Mouse (Mus musculus) myocyte (in vitro differentiated cells): Measurements from ENCODE around the gene Frk. TPM values are rescaled to one million over a fixed set of nuclear protein-coding genes. Genes with fewer than 3 reads are reported as not detected.
A peak's percentile ranks its signal among the peaks of the same experiment; 100 is the strongest.

ENCODE experiments used
- H3K27me3 ChIP-seq: one replicate; pipeline ENCODE4 v1.6.1; 2011; ENCODE audit not compliant: control insufficient read depth, insufficient read depth, insufficient read length
- H3K36me3 ChIP-seq: one replicate; pipeline ENCODE4 v1.6.1; 2011; ENCODE audit not compliant: control insufficient read depth, insufficient read depth
- H3K4me2 ChIP-seq: one replicate; pipeline ENCODE4 v1.6.1; 2011; ENCODE audit warnings: low read depth, control low read depth
- H3K4me3 ChIP-seq: one replicate; pipeline ENCODE4 v1.5.1; 2011; ENCODE audit warnings: mild to moderate bottlenecking, control low read depth, moderate library complexity
- H3K79me2 ChIP-seq: one replicate; pipeline ENCODE4 v1.6.1; 2011; ENCODE audit not compliant: control insufficient read depth, insufficient read depth
- H3ac ChIP-seq: one replicate; pipeline ENCODE4 v1.6.1; 2011; ENCODE audit not compliant: control insufficient read depth, insufficient read length
- CEBPB ChIP-seq: IDR thresholded peaks from 2 replicates; pipeline ENCODE4 v1.6.1; 2011; ENCODE audit warnings: mild to moderate bottlenecking, moderate library complexity; ENCODE audit not compliant: poor library complexity, insufficient read depth, severe bottlenecking
- E2F4 ChIP-seq: IDR thresholded peaks from one replicate; pipeline ENCODE4 v1.6.1; 2011; ENCODE audit warnings: mild to moderate bottlenecking, control low read depth, moderate library complexity; ENCODE audit not compliant: insufficient read depth
- MAX ChIP-seq: IDR thresholded peaks from one replicate; pipeline ENCODE4 v1.6.1; 2011; ENCODE audit warnings: low read depth, mild to moderate bottlenecking, control low read depth
- MYOD1 ChIP-seq, 3 experiments: IDR thresholded peaks; one replicate each; pipeline ENCODE4 v1.6.1; 2011; ENCODE audit warnings: control low read depth in 2 of 3, low read depth in 2 of 3, mild to moderate bottlenecking in 2 of 3, moderate library complexity in 1 of 3; ENCODE audit not compliant: insufficient read length in 2 of 3, control insufficient read depth in 1 of 3
- MYOG ChIP-seq, 3 experiments: IDR thresholded peaks; one replicate each; pipeline ENCODE4 v1.6.1; 2011; ENCODE audit warnings: control low read depth in 2 of 3, low read depth in 2 of 3, mild to moderate bottlenecking in 2 of 3; ENCODE audit not compliant: insufficient read length in 2 of 3, control insufficient read depth in 1 of 3, insufficient read depth in 1 of 3
- POLR2A ChIP-seq: IDR thresholded peaks from one replicate; pipeline ENCODE4 v1.6.1; 2011; ENCODE audit warnings: low read depth, mild to moderate bottlenecking, control low read depth, moderate library complexity; ENCODE audit not compliant: insufficient read length
- POLR2AphosphoS2 ChIP-seq: IDR thresholded peaks from one replicate; pipeline ENCODE4 v1.6.1; 2011; ENCODE audit warnings: low read depth, control low read depth; ENCODE audit not compliant: insufficient read length
- REST ChIP-seq: IDR thresholded peaks from one replicate; pipeline ENCODE4 v1.6.1; 2011; ENCODE audit warnings: mild to moderate bottlenecking, control low read depth, moderate library complexity; ENCODE audit not compliant: insufficient read depth, insufficient read length
- SRF ChIP-seq: IDR thresholded peaks from one replicate; pipeline ENCODE4 v1.6.1; 2011; ENCODE audit warnings: low read depth; ENCODE audit not compliant: control insufficient read depth, insufficient read length
- TCF12 ChIP-seq: IDR thresholded peaks from one replicate; pipeline ENCODE4 v1.6.1; 2011; ENCODE audit warnings: mild to moderate bottlenecking, control low read depth; ENCODE audit not compliant: poor library complexity, insufficient read depth, severe bottlenecking
- TCF3 ChIP-seq: IDR thresholded peaks from one replicate; pipeline ENCODE4 v1.6.1; 2011; ENCODE audit warnings: low read depth, control low read depth; ENCODE audit not compliant: insufficient read length
- USF1 ChIP-seq: IDR thresholded peaks from one replicate; pipeline ENCODE4 v1.6.1; 2011; ENCODE audit warnings: low read depth, mild to moderate bottlenecking, control low read depth, moderate library complexity
- polyA plus RNA-seq: library from polyadenylated mRNA; unstranded; fragments of >200 nt; fragmentation: generic; extraction: Trizol; gene quantifications from one replicate; pipeline ENCODE4 v1.2.1, GENCODE M21; 2012; ENCODE audit warnings: missing spikeins

The Frk gene
- polyA plus RNA-seq, 1 experiment = 0.90 TPM

DNA sequence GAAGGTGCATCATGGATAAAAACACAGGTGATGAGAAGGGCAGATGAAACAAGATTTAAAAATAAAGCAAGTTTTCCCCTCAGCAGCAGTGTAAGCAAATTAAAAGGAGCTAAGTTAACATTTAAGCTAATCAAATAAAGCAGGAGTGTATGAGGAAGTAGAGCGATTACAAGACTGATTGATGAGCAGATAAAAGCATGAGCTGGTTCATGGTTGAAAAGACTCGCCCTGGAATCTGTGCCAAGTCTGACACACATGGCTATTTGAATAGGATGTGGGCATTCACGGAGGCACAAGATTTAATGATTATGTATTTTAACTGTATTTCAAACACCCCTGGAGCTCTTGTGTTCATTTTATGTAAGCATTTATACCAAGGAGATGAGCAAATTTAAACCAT is 28.0 kb downstream of the Frk start:
- H3ac ChIP-seq = no peak overlapping the region

GRCm38 (mm10) chr10:34512551-34512950 is 29.4 kb downstream of the Frk start:
- Histone ChIP-seq H3K4me2 (peak overlapping the region; percentile 66), H3K36me3 (no peaks in the 10 kb centered on the region), H3ac (no peak overlapping the region), H3K79me2 (peaks cover 6% of the 10 kb centered on the region), H3K27me3 (no peaks in the 10 kb centered on the region), H3K4me3 (no peak overlapping the region)
- no peak for TF ChIP-seq POLR2A
- no peak for TF ChIP-seq USF1
- TF ChIP-seq REST = no peak
- no peak for TF ChIP-seq MYOD1 (IDR thresholded peaks at IDR 0.05; ENCODE audit: control insufficient read depth in 1 of 3, insufficient read length in 2 of 3, low read depth in 2 of 3)
- no peak for TF ChIP-seq SRF
- TF ChIP-seq TCF12 = no peak
- no peak for TF ChIP-seq CEBPB
- TF ChIP-seq MAX = no peak
- TF ChIP-seq POLR2AphosphoS2 = no peak
- no peak for TF ChIP-seq E2F4
- TF ChIP-seq MYOG (IDR thresholded peaks at IDR 0.05; ENCODE audit: control insufficient read depth in 1 of 3, insufficient read depth in 1 of 3, insufficient read length in 2 of 3, low read depth in 2 of 3) = no peak
- TF ChIP-seq TCF3 = no peak

More for the DNA sequence above, 28.0 kb downstream of the Frk start:
- Histone ChIP-seq H3K4me2 (peak overlapping the region; percentile 9), H3K27me3 (no peaks in the 10 kb centered on the region), H3K79me2 (peaks cover 6% of the 10 kb centered on the region), H3K4me3 (no peak overlapping the region), H3K36me3 (no peaks in the 10 kb centered on the region)
- TF ChIP-seq SRF = no peak
- TF ChIP-seq E2F4 = no peak
- no peak for TF ChIP-seq TCF3
- TF ChIP-seq POLR2A = no peak
- no peak for TF ChIP-seq MAX
- TF ChIP-seq REST = no peak
- TF ChIP-seq MYOG (IDR thresholded peaks at IDR 0.05; ENCODE audit: control insufficient read depth in 1 of 3, insufficient read depth in 1 of 3, insufficient read length in 2 of 3, low read depth in 2 of 3) = no peak
- no peak for TF ChIP-seq MYOD1 (IDR thresholded peaks at IDR 0.05; ENCODE audit: control insufficient read depth in 1 of 3, insufficient read length in 2 of 3, low read depth in 2 of 3)
- TF ChIP-seq USF1 = no peak
- no peak for TF ChIP-seq POLR2AphosphoS2
- no peak for TF ChIP-seq CEBPB
- TF ChIP-seq TCF12 = no peak

DNA sequence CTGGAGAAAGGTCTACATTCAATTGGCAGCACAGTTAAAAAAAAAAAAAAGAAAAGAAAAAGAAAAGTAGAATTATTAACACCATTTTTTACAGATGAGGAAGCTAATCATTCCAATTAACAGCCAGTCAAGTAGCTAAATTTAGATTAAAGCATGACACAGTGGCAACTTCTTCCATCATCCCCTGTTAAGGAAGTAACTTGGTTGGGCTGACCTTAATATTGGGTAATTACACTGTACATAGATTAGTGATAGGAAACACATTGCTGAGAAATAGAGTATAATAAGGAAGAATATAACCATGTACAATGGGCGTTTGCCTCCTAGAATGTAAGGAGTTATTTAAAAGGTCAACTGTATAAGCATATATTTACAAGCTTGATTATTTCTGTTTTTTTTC is 42.4 kb downstream of the Frk start:
- Histone ChIP-seq H3ac (no peak overlapping the region), H3K4me3 (no peak overlapping the region), H3K4me2 (no peak overlapping the region), H3K36me3 (no peaks in the 10 kb centered on the region), H3K27me3 (no peaks in the 10 kb centered on the region), H3K79me2 (peaks cover 6% of the 10 kb centered on the region)
- TF ChIP-seq CEBPB (no peak), POLR2A (no peak), MYOD1 (IDR thresholded peaks at IDR 0.05; ENCODE audit: control insufficient read depth in 1 of 3, insufficient read length in 2 of 3, low read depth in 2 of 3) (no peak), REST (no peak), USF1 (no peak), TCF12 (no peak), TCF3 (no peak), POLR2AphosphoS2 (no peak), SRF (no peak)

- Histone ChIP-seq H3K79me2 (peaks cover 6% of the 10 kb centered on the region), H3K4me3 (no peak overlapping the region), H3ac (no peak overlapping the region), H3K4me2 (no peak overlapping the region), H3K36me3 (no peaks in the 10 kb centered on the region), H3K27me3 (no peaks in the 10 kb centered on the region)
- no peak for TF ChIP-seq REST
- no peak for TF ChIP-seq MAX
- TF ChIP-seq SRF = no peak
- TF ChIP-seq MYOG (IDR thresholded peaks at IDR 0.05; ENCODE audit: control insufficient read depth in 1 of 3, insufficient read depth in 1 of 3, insufficient read length in 2 of 3, low read depth in 2 of 3) = no peak
- TF ChIP-seq MYOD1 (IDR thresholded peaks at IDR 0.05; ENCODE audit: control insufficient read depth in 1 of 3, insufficient read length in 2 of 3, low read depth in 2 of 3) = no peak
- no peak for TF ChIP-seq POLR2A
- no peak for TF ChIP-seq E2F4
- no peak for TF ChIP-seq CEBPB
- TF ChIP-seq USF1 = no peak
- no peak for TF ChIP-seq TCF3
Measured at GRCm38 (mm10) chr10:34531766-34532165, 48.6 kb downstream of the Frk start.

GRCm38 (mm10) chr10:34532507-34532906 is 49.3 kb downstream of the Frk start:
- TF ChIP-seq E2F4 (no peak), POLR2A (no peak), MAX (no peak), USF1 (no peak), TCF12 (no peak), REST (no peak), POLR2AphosphoS2 (no peak), MYOD1 (IDR thresholded peaks at IDR 0.05; ENCODE audit: control insufficient read depth in 1 of 3, insufficient read length in 2 of 3, low read depth in 2 of 3) (no peak), CEBPB (no peak), TCF3 (no peak), SRF (no peak), MYOG (IDR thresholded peaks at IDR 0.05; ENCODE audit: control insufficient read depth in 1 of 3, insufficient read depth in 1 of 3, insufficient read length in 2 of 3, low read depth in 2 of 3) (no peak)
- Histone ChIP-seq H3K27me3 (no peaks in the 10 kb centered on the region), H3K36me3 (no peaks in the 10 kb centered on the region), H3K79me2 (peaks cover 6% of the 10 kb centered on the region), H3K4me3 (no peak overlapping the region), H3ac (no peak overlapping the region), H3K4me2 (no peak overlapping the region)
